Comparison of ENCODE assay signal across 25 mouse cellular contexts in the genomic region with DNA sequence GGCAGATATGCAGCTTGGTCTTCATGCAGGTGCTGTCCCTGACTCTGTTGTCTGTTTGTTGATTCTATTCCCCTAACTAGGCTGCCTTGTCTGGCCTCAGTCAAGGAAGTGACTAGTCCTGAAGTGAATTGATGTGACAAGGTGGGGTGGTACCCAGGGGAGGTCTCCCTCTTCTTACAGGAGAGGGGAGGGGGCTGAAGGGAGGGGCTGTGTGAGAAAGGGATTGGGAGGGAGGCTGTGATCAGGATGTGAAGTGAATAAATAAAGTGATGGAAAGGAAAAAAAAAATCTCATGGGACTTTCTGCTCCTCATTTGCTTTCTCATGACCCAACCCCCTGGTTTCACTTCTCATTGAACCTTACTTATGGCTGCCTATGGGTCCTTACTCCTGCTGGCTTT. TPM values are rescaled to one million over a fixed set of nuclear protein-coding genes. Genes with fewer than 3 reads are reported as not detected.
DNase-seq lines count a peak whose midpoint lies in the region; TF ChIP-seq lines count a peak whose summit lies in the region.
"Had no signal": no experiment of that assay in that cellular context is flagged by ENCODE, and none has a peak within 500 bp of the region (broad histone marks: within the 10 kb centered on the region; RNA-seq: fewer than 3 reads in every experiment).

No protein-coding gene starts in this region.

- no peak overlapping the region for H3K9ac ChIP-seq in CH12.LX (ENCODE audit: insufficient read depth, low read depth)
- H3K9ac ChIP-seq: forebrain, embryonic 13.5 days; hindbrain, embryonic 14.5 days had no signal

- DNase-seq in spleen, adult 12 weeks (ENCODE audit: low spot score): peak; percentile 0
- no peak for DNase-seq in spleen, postnatal 10 days (ENCODE audit: low spot score in 2 of 2)
- DNase-seq in A20 (ENCODE audit: low read depth, low spot score) (peak; percentile 63), CH12.LX (ENCODE audit: extremely low read depth) (peak; percentile 73)
- DNase-seq in splenic B cell, adult 2 months (ENCODE audit: low read depth, low spot score): peak; percentile 53
- DNase-seq in lung, postnatal 36 days: no peak
- no peak for DNase-seq in right cerebral cortex, postnatal 4 days
- DNase-seq: adrenal gland, postnatal 10 days; adrenal gland, postnatal 36 days; cerebellum, adult 18-20 months; cerebellum, adult 9-10 months; cerebellum, postnatal 14 days; gastrocnemius, postnatal 10 days; gastrocnemius, postnatal 36 days; heart, postnatal 36 days had no signal

- H3K79me2 ChIP-seq in CH12.LX (replicated peaks; ENCODE audit: control insufficient read depth, extremely low read depth, insufficient read depth, poor library complexity, severe bottlenecking): no peaks in the 10 kb centered on the region

- peak overlapping the region; percentile 56 for H3K4me2 ChIP-seq in CH12.LX (ENCODE audit: insufficient read depth, low read depth, poor library complexity, severe bottlenecking)
- H3K4me2 ChIP-seq: forebrain, embryonic 13.5 days; heart, embryonic 11.5 days; hindbrain, embryonic 14.5 days had no signal

- H3K27me3 ChIP-seq in CH12.LX (replicated peaks): peaks cover 27% of the 10 kb centered on the region
- H3K27me3 ChIP-seq in splenic B cell, adult 2 months (ENCODE audit: control insufficient read depth, insufficient read depth, low read length, poor library complexity, severe bottlenecking): no peaks in the 10 kb centered on the region; the same call in 1 of the 2 replicates
- H3K27me3 ChIP-seq: forebrain, embryonic 13.5 days had no signal

- H3K4me1 ChIP-seq in CH12.LX (ENCODE audit: control insufficient read depth in 1 of 2, insufficient read depth in 2 of 2): peaks cover 5 to 21% of the 10 kb centered on the region in 2 experiments

- no peak overlapping the region for H3K27ac ChIP-seq in CH12.LX (ENCODE audit: insufficient read depth, low read depth)
- H3K27ac ChIP-seq: forebrain, embryonic 10.5 days; forebrain, embryonic 13.5 days; hindbrain, embryonic 14.5 days; hindbrain, postnatal 0 days had no signal

- no peak overlapping the region for H3K4me3 ChIP-seq in CH12.LX (replicated peaks in 1 of 3; ENCODE audit: low read depth in 2 of 3, low read length in 2 of 3, poor library complexity in 1 of 3)
- H3K4me3 ChIP-seq: forebrain, embryonic 10.5 days; forebrain, embryonic 13.5 days had no signal

- peak; percentile 66; the same call in 1 of the 2 replicates for TF ChIP-seq EP300 in CH12.LX (IDR thresholded peaks at IDR 0.05; ENCODE audit: low read length)

- no peaks in the 10 kb centered on the region for H3K36me3 ChIP-seq in CH12.LX (replicated peaks in 1 of 2; ENCODE audit: control insufficient read depth in 1 of 2, insufficient read depth in 1 of 2, low read length in 1 of 2)
- H3K36me3 ChIP-seq in splenic B cell, adult 2 months (ENCODE audit: control insufficient read depth, insufficient read depth, low read length, poor library complexity, severe bottlenecking): no peaks in the 10 kb centered on the region
- H3K36me3 ChIP-seq: forebrain, embryonic 10.5 days; G1E had no signal

- dilution Hi-C loops in CH12.LX (cut with MboI; ENCODE audit: extremely low pct_ligation_motif_present, extremely low pct_unique_long_range_greater_than_20kb, low sequenced_read_pairs): no loop called here

- in situ Hi-C loops in CH12.LX (cut with MboI; ENCODE audit: low pct_ligation_motif_present, low pct_unique_long_range_greater_than_20kb, low sequenced_read_pairs): no loop called here

- TF ChIP-seq CTCF in CH12.LX (conservative IDR thresholded peaks at IDR 0.05 in 1 of 2, IDR thresholded peaks at IDR 0.05 in 1 of 2; ENCODE audit: low read depth in 2 of 2, low read length in 2 of 2): no peak

- no peak for TF ChIP-seq POLR2A in CH12.LX (IDR thresholded peaks at IDR 0.05; ENCODE audit: low read depth, low read length)

- TF ChIP-seq RAD21 in CH12.LX (IDR thresholded peaks at IDR 0.05; ENCODE audit: low read depth, low read length): no peak

- no peaks in the 10 kb centered on the region for H3K9me3 ChIP-seq in CH12.LX (replicated peaks; ENCODE audit: low read length)
- H3K9me3 ChIP-seq: forebrain, embryonic 10.5 days; forebrain, embryonic 13.5 days had no signal

TF ChIP-seq in CH12.LX, 34 proteins besides CTCF, POLR2A, EP300 and RAD21:
- no peak for TF ChIP-seq MAFK (IDR thresholded peaks at IDR 0.05; ENCODE audit: insufficient replicate concordance, low read length)
- no peak for TF ChIP-seq BHLHE40 (IDR thresholded peaks at IDR 0.05; ENCODE audit: low read depth, low read length)
- TF ChIP-seq ZNF384 (IDR thresholded peaks at IDR 0.05; ENCODE audit: low read depth, low read length): peak; percentile 87
- peak; percentile 88 for TF ChIP-seq IRF4 (IDR thresholded peaks at IDR 0.05; ENCODE audit: low read depth, low read length)
- TF ChIP-seq PAX5 (IDR thresholded peaks at IDR 0.05; ENCODE audit: low read length): no peak
- TF ChIP-seq ZC3H11A (IDR thresholded peaks at IDR 0.05; ENCODE audit: low read depth, low read length): no peak
- TF ChIP-seq ZMIZ1 (IDR thresholded peaks at IDR 0.05; ENCODE audit: low read depth, low read length): no peak
- TF ChIP-seq NELFE (IDR thresholded peaks at IDR 0.05; ENCODE audit: low read depth, low read length): no peak
- no peak for TF ChIP-seq JUND (conservative IDR thresholded peaks at IDR 0.05; ENCODE audit: low read depth, low read length)
TF ChIP-seq in CH12.LX: peak in this region for 2.

RNA-seq across cellular contexts. Expression of gene 5530401A14Rik, which starts 41.8 kb away (rescaled TPM):
- not detected in 2 replicates for total RNA-seq in CH12.LX (2012; rRNA removed)
- not detected in 2 replicates for total RNA-seq in CH12.LX (2014; rRNA removed)
- polyA plus RNA-seq in CH12.LX (2012; ENCODE audit: insufficient read length, low read depth): not detected in 2 replicates
- total RNA-seq: granulocyte monocyte progenitor cell, adult 5-6 weeks; hindbrain, postnatal 0 days had no signal
- polyA plus RNA-seq: embryonic facial prominence, embryonic 14.5 days; forebrain, embryonic 10.5 days; G1E; heart, embryonic 14.5 days; heart, postnatal 0 days had no signal

Comparison
In these comparisons a context has a peak if more than half of its experiments do, and no peak if none do; other contexts are left out.
1. DNase-seq: peak in spleen, adult 12 weeks (single experiment), A20 (single experiment), CH12.LX (single experiment) and splenic B cell, adult 2 months (single experiment); none in spleen, postnatal 10 days (0 of 2), lung, postnatal 36 days (single experiment) and right cerebral cortex, postnatal 4 days (single experiment).